Mouse (Mus musculus): ENCODE measurements at regions not wholly inside any gene's neighbourhood (a gene's known extent, or its start where the extent isn't known, plus 50 kb on each side); places are given as distances from the start of the nearest gene placed in this dataset.

GRCm38 (mm10) chr3:17772886-17773285 is 175.3 kb upstream of the Cypt12 start:
- DNase-seq (ENCODE audit: low spot score in 2 of 2) = no peak

GRCm38 (mm10) chr3:17779152-17779551 is 169.1 kb upstream of the Cypt12 start:
- DNase-seq (ENCODE audit: low spot score in 2 of 2) = no peak

GRCm38 (mm10) chr3:17784076-17784475 is 164.1 kb upstream of the Cypt12 start:
- DNase-seq (ENCODE audit: low spot score in 2 of 2) = no peak

- DNase-seq (ENCODE audit: low spot score in 2 of 2) = no peak
Observed at GRCm38 (mm10) chr3:17784587-17784986, 163.6 kb upstream of the Cypt12 start.

- DNase-seq (ENCODE audit: low spot score in 2 of 2) = no peak
Observed at GRCm38 (mm10) chr3:17785106-17786022, 162.8 kb upstream of the Cypt12 start.

- no peak for DNase-seq (ENCODE audit: low spot score in 2 of 2)
Observed at GRCm38 (mm10) chr3:17786023-17786720, 162.0 kb upstream of the Cypt12 start.

- DNase-seq (ENCODE audit: low spot score in 2 of 2) = no peak
Observed at GRCm38 (mm10) chr3:17786721-17787442, 161.3 kb upstream of the Cypt12 start.

- no peak for DNase-seq (ENCODE audit: low spot score in 2 of 2)
Observed at GRCm38 (mm10) chr3:17787443-17788333, 160.5 kb upstream of the Cypt12 start.

- no peak for DNase-seq (ENCODE audit: low spot score in 2 of 2)
Observed at GRCm38 (mm10) chr3:17788334-17788720, 159.9 kb upstream of the Cypt12 start.

- no peak for DNase-seq (ENCODE audit: low spot score in 2 of 2)
Observed at GRCm38 (mm10) chr3:17788778-17789299, 159.4 kb upstream of the Cypt12 start.

- no peak for DNase-seq (ENCODE audit: low spot score in 2 of 2)
Observed at GRCm38 (mm10) chr3:17789454-17790196, 158.6 kb upstream of the Cypt12 start.

GRCm38 (mm10) chr3:17790331-17790730 is 157.9 kb upstream of the Cypt12 start:
- DNase-seq (ENCODE audit: low spot score in 2 of 2) = no peak

GRCm38 (mm10) chr3:17790816-17791215 is 157.4 kb upstream of the Cypt12 start:
- DNase-seq (ENCODE audit: low spot score in 2 of 2) = no peak

GRCm38 (mm10) chr3:17791381-17792320 is 156.6 kb upstream of the Cypt12 start:
- DNase-seq (ENCODE audit: low spot score in 2 of 2) = no peak

- DNase-seq (ENCODE audit: low spot score in 2 of 2) = no peak
Observed at GRCm38 (mm10) chr3:17792537-17793039, 155.6 kb upstream of the Cypt12 start.

- DNase-seq (ENCODE audit: low spot score in 2 of 2) = no peak
Observed at GRCm38 (mm10) chr3:17793646-17794250, 154.5 kb upstream of the Cypt12 start.

- DNase-seq (ENCODE audit: low spot score in 2 of 2) = no peak
Observed at GRCm38 (mm10) chr3:17794251-17795061, 153.8 kb upstream of the Cypt12 start.

Measured in natural killer cell, adult 2 months (primary cell).